Comparison of ENCODE assay signal across 8 mouse cellular contexts in the genomic region with DNA sequence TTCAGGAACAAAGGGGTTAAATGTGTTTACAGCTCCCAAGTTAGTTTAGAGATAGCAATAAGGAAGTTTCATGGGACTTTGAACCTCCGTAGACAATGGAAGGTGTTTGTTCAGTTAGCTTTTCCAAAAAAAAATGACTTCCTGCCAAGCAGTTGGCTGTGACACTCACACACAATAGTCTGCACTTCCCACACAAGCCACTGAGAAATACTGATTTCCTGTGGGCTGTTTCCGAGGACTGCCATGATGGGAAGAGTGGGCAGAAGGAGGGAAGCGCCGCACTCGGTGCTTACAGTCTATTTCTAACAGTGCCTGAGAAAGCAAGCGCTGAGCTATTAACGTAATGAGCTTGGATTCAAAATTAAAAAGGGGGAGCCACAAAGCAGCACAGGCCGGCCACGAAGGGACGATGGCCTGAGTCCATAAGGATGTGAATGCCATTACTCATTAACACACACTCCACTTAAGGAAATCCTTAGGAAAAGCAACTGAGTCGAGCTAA.
DNase-seq lines count a peak whose midpoint lies in the region; ATAC-seq lines count a peak whose summit lies in the region.

No protein-coding gene starts in this region.

- H3K36me3 ChIP-seq in heart, embryonic 13.5 days: no peaks in the 10 kb centered on the region
- no peaks in the 10 kb centered on the region for H3K36me3 ChIP-seq in neural tube, embryonic 15.5 days

- no peaks in the 10 kb centered on the region for H3K27me3 ChIP-seq in heart, embryonic 13.5 days (replicated peaks)
- no peaks in the 10 kb centered on the region for H3K27me3 ChIP-seq in neural tube, embryonic 15.5 days (replicated peaks)

- ATAC-seq in heart, embryonic 13.5 days (ENCODE audit: extremely low read depth, insufficient number of reproducible peaks, low FRiP score, low TSS enrichment): no peak
- no peak for ATAC-seq in neural tube, embryonic 15.5 days (ENCODE audit: low FRiP score)

- H3K9ac ChIP-seq in heart, embryonic 13.5 days: no peak overlapping the region
- no peak overlapping the region for H3K9ac ChIP-seq in neural tube, embryonic 15.5 days (replicated peaks)

- WGBS in heart, embryonic 13.5 days: 59% methylated on average over 11 of the region's 11 CpGs
- WGBS in neural tube, embryonic 15.5 days: 34% methylated on average over 11 of the region's 11 CpGs

- no peak overlapping the region for H3K4me2 ChIP-seq in heart, embryonic 13.5 days
- H3K4me2 ChIP-seq in neural tube, embryonic 15.5 days: peak overlapping the region; percentile 17

- no peak overlapping the region for H3K4me3 ChIP-seq in heart, embryonic 13.5 days
- H3K4me3 ChIP-seq in neural tube, embryonic 15.5 days (replicated peaks): no peak overlapping the region

- H3K9me3 ChIP-seq in heart, embryonic 13.5 days: no peaks in the 10 kb centered on the region
- H3K9me3 ChIP-seq in neural tube, embryonic 15.5 days (replicated peaks): no peaks in the 10 kb centered on the region

- peak; percentile 46 for DNase-seq in lung, postnatal 10 days
- DNase-seq in lung, adult 18-20 months: no peak
- DNase-seq in kidney, postnatal 14 days: peak; percentile 45
- DNase-seq in spleen, adult 12 weeks (ENCODE audit: low spot score): no peak
- no peak for DNase-seq in B cell, adult 2 months
- DNase-seq in thymus, postnatal 36 days: no peak

- peak overlapping the region; percentile 74 for H3K27ac ChIP-seq in heart, embryonic 13.5 days (replicated peaks)
- no peak overlapping the region for H3K27ac ChIP-seq in neural tube, embryonic 15.5 days (replicated peaks)

- 0 out of 2 replicates have a peak, but pooled peaks cover 4% of the 10 kb centered on the region for H3K4me1 ChIP-seq in heart, embryonic 13.5 days
- 0 out of 2 replicates have a peak, but pooled peaks cover 3% of the 10 kb centered on the region for H3K4me1 ChIP-seq in neural tube, embryonic 15.5 days

Comparison
In these comparisons a context has a peak if more than half of its experiments do, and no peak if none do; other contexts are left out.
1. DNase-seq: peak in lung, postnatal 10 days (single experiment) and kidney, postnatal 14 days (single experiment); none in lung, adult 18-20 months (0 of 2), spleen, adult 12 weeks (single experiment), B cell, adult 2 months (0 of 2) and thymus, postnatal 36 days (0 of 2).